Mouse (Mus musculus): Measurements from ENCODE around the gene Abcf1.
"Not testable (repeated sequence)": the region's sequence is repeated elsewhere in the genome, so short reads cannot be mapped to it uniquely, and the experiment has no call there.

The Abcf1 gene

DNA sequence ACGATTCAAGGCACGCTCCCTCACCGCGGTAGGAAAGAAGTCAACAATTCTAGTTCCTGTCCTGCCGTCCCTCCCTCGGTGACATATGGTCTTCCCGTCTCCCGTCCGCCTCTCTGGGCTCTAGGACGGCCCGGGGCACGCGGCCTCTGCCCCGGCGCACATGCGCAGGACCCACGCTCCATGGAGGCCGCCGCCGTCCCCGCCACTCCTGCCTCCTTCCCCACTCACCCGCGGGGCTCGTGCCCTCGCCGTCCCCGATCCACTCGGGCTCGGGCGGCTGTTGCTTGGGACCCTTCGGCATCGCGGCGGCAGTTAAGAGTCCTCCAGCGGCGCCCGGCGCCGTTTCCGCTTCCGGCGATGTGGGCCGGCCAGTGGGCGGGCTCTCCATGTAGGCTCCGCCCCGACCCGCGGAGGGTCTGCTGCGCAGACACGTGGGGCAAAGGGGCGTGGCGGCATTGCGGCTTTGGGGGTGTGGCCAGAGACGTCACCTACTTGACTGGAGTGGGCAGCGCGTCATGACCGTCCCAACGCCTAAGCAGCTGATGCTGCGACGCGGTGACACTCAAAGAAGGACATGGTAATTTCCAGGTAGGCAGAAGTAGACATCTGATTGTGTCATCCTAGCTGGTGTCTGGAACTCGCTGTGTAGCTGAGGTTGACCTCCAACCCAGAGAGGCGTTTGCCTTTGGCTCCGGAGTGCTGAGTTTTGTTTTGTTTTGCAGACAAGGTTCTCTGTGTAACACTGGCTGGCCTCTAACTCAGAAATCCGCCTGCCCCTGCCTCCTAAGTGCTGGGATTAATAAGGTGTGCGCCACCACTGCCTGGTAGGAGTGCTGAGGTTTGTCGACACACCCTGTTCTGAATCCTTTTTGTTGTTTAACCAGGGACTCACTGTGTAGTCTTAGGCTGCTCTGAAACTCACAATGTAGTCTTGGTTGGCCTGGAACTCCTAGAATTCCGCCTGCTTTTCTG, at the start of gene Abcf1:
Gene Abcf1 (minus strand): TSS at position 344 of the 972 bp plus-strand sequence.
- peak; percentile 98 for DNase-seq (ENCODE audit: low spot score)

DNA sequence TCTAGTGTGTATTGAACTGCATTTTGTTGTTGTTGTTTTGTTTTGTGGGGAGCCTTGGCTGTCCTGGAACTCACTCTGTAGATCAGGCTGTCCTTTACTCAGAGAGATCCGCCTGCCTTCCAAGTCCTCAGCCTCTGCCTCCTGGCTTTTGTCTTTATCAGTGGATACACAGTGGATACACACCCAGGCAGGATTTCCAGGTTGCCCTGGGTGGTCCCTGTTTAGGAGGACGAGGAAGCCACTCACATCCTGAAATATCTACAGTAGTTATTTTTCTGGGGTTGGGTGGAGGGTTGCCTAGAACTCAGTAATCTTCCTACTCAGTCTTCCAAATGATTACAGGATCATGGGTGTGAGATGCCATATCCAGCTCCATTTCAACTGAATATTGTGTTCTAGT, 49.4 kb upstream of the Abcf1 start:
- no peak for DNase-seq (ENCODE audit: low spot score)

DNA sequence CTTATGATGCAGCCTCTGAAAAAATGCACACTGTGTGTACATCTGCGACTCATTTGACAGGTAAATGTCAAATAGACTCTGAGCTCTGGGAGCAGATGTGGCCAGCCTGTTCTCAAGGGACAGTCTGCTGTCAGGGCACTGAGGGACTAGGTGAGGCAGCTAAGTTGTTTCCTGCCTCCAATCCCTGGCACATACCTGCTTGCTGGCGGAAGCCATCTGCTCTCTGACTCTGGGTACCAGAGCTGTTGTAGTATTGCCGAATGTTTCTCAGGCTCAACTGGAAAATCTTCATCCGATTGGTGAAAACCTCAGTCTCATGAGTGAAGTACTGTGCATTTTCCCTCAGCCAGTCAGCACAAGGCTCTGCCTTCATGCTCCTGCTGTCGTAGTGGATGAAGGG, 47.5 kb upstream of the Abcf1 start:
- DNase-seq (ENCODE audit: low spot score) = peak; percentile 3

DNA sequence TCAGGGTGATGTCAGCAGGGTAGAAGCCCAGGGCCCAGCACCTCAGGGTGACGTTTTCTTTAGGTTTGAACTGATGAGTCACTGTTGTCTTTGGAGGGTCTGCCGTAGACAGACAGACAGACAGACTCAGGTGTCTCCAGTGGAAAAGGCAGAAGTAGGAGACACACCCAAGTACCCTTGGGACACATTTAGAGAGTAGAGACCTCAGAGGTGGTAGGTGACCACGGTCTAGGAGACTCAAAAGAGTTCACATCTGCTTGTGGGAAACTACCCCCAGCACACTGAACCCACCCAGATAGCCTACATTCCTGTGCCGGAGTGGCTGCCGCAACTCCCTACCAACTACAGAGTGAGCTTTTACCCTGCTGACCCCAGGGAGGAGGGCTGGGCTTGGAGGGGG, 45.4 kb upstream of the Abcf1 start:
- no peak for DNase-seq (ENCODE audit: low spot score)

DNA sequence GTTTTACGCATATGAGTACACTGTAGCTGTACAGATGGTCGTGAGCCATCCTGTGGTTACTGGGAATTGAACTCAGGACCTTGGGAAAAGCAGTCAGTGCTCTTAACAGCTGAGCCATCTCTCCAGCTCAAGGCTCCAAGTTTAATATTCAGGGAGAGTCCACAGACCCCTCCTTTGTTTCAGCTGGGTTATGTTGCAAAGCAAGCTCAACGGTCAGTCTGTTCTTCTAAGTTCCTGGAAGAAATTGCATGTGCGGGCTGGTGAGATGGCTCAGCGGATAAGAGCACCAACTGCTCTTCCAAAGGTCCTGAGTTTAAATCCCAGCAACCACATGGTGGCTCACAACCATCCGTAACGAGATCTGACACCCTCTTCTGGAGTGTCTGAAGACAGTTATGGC, 34.8 kb upstream of the Abcf1 start:
- not testable (repeated sequence) for DNase-seq (ENCODE audit: low spot score)

DNA sequence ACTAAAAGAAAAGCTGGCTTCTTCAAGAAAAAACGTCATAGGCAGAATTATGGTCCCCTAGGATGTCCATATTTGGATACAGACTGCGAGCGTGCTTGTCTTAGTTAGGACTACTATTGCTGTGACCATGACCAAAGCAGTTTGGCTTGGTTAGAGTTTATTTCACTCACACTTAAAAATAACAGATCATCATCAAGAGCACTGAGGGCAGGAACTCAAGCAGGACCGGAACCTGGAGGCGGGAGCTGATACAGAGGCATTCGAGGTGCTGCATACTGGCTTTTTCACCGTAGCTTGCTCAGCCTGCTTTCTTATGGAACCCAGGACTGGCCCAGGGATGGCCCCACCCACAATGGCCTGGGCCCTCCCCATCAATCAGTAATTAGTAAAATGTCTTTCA, 33.8 kb upstream of the Abcf1 start:
- DNase-seq (ENCODE audit: low spot score) = no peak

DNA sequence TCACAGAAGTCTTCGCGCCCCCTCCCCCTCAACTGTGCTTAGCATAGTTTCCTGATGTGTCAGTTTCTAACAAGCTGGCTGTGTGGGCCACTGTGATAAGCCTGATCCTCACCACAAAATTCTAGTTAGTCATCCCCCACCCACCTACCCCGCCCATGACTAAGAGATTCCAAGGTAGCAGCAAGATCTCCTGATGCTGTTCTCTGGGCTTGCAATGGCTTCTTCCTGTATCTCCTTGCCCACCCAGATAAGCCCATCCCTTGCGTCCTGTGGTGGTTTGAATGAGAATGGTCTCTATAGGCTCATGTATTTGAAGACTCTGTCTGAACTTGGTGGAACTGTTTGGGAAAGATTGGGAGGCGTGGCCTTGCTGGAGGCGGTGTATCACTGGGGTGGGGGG, 32.4 kb upstream of the Abcf1 start:
- DNase-seq (ENCODE audit: low spot score) = no peak

DNA sequence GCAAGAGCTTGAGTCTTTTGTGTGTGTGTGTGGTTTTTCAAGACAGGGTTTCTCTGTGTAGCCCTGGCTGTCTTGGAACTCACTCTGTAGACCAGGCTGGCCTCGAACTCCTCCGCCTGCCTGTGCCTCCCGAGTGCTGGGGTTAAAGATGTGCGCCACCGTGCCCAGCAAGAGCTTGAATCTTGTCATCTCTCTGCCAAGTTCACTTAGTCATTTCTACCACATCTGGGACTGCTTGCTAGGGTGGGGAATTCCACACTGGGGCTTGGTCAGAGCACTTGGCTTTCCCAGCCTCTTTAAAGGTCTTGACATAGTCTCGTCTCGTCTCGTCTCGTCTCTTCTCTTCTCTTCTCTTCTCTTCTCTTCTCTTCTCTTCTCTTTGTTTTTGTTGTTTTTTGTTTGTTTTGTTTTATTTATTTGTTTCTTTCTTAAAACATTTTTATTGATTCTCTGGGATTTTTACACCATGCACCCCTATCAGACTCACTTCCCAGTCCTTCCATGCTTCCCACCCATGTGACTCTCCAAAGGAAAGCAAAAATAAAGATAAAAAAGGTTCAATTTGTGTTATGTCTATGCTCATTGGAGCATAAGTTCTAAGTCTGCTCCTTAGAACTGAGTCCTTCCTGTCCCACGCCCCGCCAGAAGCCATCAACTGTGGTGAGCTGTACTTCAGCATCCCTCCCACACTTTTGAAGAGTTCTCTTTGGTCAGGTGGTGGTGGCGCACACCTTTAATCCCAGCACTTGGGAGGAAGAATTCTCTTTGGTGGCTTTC, 31.7 kb upstream of the Abcf1 start:
- DNase-seq (ENCODE audit: low spot score) = no peak

DNA sequence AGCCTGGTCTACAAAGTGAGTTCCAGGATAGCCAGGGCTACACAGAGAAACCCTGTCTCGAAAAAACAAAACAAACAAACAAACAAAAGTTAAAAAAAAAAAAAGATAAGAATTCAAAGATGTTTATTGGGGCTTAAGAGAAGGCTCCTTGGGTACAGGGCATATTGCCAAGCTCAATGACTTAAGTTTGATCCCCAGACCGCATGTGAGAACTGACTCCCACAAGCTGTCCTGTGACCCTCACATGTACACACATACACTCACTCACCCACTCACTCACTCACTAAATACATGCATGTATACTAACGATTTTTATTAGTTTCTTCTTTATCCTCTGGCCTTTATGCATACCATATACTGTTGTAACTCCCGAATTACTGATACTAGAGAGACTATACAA, 30.8 kb upstream of the Abcf1 start:
- no peak for DNase-seq (ENCODE audit: low spot score)

DNA sequence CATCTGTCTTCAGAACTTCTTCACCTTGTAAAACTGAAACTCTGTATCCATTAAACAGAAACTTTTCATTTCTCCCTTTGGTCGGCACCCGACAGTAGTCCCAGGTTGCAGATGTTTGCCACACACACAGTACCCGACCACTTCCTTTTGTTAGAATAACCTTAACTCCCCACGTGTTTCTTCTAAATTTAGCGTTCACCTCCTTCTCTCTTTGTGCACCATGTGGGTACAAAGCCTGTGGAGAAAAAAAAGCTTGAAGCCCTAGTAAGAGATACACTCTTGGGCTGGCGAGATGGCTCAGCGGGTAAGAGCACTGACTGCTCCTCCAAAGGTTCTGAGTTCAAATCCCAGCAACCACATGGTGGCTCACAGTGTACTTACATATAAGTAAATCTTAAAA, 29.8 kb upstream of the Abcf1 start:
- no peak for DNase-seq (ENCODE audit: low spot score)

DNA sequence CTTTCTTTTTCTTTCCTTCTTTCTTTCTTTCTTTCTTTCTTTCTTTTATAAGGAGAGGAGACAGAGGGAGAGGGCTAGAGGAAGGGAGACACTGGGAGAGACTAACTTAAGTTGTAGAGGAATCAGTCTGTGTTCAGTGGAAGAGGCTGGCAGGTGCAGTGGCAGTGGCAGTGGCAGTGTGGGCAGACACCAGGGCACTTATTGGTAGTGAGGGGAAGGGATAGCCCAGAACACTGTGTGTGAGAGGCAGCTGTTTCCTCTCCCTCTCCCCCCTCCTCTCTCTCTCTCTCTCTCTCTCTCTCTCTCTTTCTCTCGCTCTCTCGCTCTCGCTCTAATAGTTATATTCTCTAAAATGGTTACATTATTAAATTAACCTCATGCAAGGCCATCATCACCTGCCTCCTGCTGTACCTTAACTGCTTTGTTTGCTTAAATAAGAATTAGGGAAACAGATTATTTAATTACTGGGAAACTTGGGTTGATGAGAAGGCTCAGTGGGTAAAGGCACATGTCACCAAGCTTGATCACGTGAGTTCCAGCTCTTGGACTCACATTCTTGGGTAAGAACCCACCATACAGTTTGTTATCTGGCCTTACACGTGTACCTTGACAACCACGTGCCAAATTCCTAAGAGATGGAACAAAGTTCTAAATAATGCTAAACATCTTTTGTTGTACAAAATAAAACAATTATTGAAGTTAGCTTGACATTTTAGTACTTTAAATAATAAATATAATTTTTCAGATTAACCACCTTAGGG, 29.2 kb upstream of the Abcf1 start:
- no peak for DNase-seq (ENCODE audit: low spot score)

DNA sequence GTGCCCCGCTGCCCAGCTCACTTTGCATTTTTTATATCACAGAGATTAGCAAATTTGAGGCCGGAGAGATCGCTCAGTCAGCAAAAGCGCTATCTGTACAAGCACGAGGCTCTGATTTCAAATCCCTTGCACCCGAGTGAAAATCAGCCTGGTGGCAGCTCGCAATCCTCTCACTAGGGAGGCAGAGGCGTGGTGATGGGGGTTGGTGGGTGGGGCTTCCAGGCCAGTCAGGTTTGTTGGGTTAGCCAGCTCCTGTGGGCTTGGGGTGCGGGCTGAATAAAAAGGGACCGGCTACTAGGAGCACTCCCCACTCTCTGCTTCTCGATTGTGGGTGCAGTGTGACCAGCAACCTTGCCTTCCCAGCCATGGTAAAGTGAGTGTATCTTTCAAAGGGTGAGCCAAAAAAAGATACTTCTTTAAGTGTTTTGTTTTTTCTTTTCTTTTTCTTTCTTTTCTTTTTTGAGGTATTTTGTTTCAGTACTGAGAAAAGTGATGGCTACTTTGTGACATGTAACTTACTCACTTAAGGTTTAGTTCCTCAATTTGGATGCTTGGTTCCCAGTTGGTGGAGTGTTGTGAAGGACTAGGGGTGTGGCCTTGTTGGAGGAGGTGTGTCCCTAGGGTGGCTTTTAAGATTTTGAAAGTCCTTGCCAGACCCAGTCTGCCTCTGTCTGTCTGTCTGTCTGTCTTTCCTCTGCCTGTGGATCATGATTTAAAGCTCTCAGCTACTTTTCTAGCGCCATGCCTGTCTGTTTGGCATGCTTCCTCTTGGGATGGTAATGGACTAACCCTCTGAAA, 28.4 kb upstream of the Abcf1 start:
- peak; percentile 66 for DNase-seq (ENCODE audit: low spot score)

DNA sequence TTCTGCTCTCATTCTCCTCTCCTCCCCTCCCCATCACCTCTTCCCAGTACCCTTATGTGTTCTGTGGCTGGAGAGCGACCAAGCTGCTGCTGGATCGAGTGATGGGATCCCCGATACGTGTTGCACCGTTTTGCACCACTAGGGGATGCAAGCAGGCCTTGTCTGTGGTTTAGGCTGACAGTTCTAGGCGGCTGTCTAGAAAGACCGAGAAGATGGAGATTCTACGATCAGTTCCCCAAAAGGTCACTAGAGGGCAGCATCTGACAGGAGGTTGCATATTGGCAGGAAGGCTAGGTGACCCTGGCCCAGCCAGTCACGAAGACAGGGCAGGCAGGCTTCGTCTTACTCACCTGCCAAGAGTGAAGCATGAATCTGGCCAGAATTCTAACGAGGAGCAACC, 27.4 kb upstream of the Abcf1 start:
- peak; percentile 99 for DNase-seq (ENCODE audit: low spot score)

DNA sequence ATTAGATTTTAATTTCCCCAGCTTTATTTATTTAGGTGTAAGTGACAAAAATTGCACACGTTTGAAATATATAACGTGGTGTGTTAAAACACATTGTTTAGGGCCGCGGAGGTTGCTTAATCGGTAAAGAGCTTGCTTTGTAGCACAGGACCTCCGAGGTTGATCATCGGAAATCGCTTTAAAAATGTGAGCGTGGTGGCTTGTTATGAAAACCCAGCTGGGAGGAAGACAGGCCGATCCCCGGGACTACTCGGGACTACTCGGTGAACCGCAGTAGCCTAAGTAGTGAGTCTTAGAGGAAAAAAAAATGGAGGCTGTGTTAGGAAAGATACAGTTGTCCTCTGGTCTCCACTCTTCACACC, 25.3 kb upstream of the Abcf1 start:
- DNase-seq (ENCODE audit: low spot score) = peak; percentile 41

DNA sequence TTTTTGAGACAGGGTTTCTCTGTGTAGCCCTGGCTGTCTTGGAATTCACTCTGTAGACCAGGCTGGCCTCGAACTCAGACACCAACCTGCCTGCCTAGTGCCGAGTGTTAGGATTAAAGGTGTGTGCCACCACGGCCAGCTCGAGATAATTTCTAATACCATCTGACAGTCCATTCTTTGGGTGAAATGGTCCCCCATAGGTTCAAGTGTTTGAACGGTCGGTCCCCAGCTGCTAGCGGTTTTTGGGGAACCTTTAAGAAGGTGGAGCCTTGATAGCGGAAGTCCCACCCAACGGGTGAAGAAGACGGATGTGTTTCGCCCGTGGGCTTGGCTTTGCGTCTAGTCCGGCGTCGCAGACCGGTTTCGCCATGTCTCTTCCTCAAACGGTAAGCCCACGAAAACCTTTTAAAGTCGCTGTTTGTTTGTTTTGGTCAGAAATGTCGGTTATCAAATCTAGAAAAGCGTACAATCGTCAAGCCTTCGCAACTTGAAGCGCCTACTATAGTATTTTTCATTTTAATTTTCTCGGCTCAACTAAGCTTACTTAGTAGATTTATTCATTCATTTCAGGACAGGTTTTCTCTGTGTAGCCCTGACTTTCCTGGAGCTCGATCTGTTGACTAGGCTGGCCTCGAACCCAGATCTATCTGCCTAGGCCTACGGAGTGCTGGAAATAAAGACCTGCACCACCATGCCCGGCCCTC, 24.8 kb upstream of the Abcf1 start:
- DNase-seq (ENCODE audit: low spot score) = peak; percentile 93

DNA sequence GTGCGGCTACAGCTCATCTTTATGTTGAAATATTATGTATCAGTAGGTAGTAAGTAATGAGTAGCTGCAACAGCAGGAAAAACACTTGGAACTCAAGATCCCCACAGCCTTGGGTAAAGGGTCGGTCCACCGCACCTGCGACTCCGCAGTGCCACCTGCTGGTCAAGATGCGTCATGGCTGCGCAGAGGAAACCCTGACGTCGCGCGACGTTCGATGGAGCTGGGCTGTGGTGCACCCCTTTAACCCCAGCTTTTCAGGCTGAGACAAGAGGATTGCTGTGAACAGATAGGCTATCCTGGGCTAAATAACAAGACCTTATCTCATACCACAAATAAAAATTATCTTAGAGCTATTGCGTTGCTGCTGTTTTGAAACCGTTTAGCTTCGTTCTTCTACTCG, 24.1 kb upstream of the Abcf1 start:
- peak; percentile 85 for DNase-seq (ENCODE audit: low spot score)

DNA sequence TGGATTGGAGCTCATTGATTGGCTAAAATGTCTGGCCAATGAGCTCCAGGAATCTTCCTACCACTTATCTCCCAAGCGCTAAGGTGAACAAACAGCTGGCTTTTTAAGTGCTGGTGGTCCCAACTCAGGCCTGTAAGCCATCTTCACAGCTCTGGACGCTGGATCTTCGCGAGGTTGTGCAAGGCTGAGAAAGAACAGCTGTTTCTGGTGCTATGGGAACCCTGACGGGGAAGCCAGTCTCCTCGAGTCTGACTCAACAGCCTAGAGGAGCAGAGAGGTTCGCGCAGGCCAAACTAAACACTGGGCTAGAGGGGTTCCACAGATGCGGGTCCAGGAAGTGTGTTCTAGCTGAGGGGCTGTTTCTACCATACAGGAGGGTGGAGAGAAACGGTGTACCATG, 22.2 kb upstream of the Abcf1 start:
- DNase-seq (ENCODE audit: low spot score) = no peak

DNA sequence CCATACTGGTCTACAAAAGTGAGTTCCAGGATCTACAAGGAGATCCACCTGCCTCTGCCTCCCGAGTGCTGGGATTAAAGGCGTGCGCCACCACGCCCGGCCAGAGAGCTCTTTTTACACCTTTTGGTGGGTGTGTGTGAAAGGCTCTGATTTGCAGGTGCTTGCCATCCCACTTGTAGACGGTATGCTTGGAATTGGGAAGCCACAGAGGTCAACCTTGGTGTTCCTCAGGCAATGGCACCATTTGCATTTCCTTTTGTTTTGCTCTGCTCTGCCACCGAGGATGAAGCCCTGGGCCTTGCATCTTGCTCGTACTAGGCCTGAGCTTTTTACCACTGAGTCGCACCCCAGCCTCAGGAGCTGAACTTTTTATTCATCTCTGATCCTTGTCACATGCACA, 12.2 kb upstream of the Abcf1 start:
- DNase-seq (ENCODE audit: low spot score) = no peak

DNA sequence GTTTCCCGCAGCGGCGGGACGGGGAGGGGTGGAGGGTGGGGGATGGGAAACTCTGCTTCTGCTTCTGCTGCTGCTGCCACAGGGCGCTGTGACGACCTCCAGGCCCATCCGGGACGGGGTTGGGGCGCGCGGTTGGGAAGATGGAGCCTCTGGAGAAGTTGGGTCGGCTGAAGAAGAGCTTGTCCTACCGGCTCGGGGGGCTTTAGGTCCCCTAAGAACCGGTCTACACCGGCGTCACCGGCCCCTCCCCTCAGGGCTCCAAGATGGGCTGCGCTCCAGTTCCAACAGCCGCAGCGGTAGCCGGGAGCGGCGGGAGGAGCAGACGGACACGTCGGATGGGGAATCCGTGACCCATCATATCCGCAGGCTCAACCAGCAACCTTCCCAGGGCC, 10.8 kb upstream of the Abcf1 start:
- DNase-seq (ENCODE audit: low spot score) = peak; percentile 68

DNA sequence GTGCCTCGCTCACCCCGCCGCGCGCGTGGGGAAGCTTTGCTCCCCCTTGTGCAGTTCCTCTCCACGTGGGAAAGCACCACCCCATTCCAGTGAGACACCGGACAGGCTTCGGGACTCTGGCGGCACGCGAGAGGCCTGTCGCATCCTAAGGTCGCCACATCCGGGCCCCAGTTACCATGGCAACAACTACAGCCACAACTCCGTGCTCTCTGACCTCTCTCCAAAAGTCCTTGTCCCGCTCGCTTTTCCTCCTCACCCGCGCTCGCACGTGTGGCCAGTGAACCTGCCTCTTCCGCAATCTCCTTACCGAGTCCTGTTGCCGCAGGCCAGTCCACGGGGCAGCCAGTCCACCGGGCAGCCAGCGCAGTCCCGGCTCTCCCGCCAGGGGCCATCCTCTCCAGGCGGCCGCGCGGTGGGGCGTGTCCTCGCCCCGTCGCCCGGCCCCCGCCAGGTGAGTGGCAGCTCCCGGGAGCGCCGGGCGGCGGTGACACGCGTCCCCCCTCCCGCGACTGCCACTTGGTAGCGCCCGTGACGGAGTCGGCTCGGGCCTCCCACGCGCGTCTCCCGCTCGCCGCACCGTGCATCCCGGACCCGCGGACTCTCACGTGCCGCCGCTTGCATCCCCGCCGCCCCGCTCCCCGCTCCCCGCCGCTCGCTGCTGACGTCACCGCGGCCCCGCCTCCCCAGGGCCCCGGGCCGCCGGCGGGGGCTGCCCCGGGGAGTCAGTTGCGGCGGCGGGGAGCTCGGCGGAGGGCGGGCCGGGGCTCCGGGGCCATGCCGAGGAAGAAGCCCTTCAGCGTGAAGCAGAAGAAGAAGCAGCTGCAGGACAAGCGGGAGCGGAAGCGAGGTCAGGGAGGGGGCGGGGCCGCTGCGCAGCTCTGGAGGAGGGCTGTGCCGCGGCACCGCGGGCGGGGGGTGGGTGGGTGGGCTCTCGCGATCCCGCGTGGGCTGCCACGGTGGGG, 10.1 kb upstream of the Abcf1 start, which contains the start of the genes Gnl1 and Prr3:
Gene Gnl1 (plus strand): TSS at position 451 of the 962 bp plus-strand sequence.
Gene Prr3 (minus strand): TSS at position 836 of the 962 bp plus-strand sequence.
- peak; percentile 97 for DNase-seq (ENCODE audit: low spot score)

Measured in adipocyte (in vitro differentiated cells).